Mouse (Mus musculus): Measurements from ENCODE around the gene Armh2. TPM values are rescaled to one million over a fixed set of nuclear protein-coding genes. Genes with fewer than 3 reads are reported as not detected.
"Not testable (repeated sequence)": the region's sequence is repeated elsewhere in the genome, so short reads cannot be mapped to it uniquely, and the experiment has no call there.

Gene Armh2
- polyA plus RNA-seq, 1 experiment from 2014 or later, result not detected

GRCm38 (mm10) chr13:24767809-24768208 is 26.8 kb downstream of the Armh2 start:
- ATAC-seq (ENCODE audit: low FRiP score); H3K27me3 ChIP-seq (ENCODE audit: control insufficient read depth, insufficient read depth, low read length); H3K36me3 ChIP-seq (replicated peaks; ENCODE audit: control insufficient read depth, insufficient read depth); H3K4me1 ChIP-seq (replicated peaks; ENCODE audit: control insufficient read depth, insufficient read depth, low read length); H3K4me2 ChIP-seq (replicated peaks); H3K4me3 ChIP-seq (replicated peaks; ENCODE audit: low read length); H3K9ac ChIP-seq; H3K27ac ChIP-seq; DNase-seq (ENCODE audit: low spot score); H3K9me3 ChIP-seq (ENCODE audit: control insufficient read depth, low read length): not testable (repeated sequence)
- WGBS, result 85% methylated on average over 4 of the region's 4 CpGs

GRCm38 (mm10) chr13:24771482-24771881 is 30.4 kb downstream of the Armh2 start:
- not testable (repeated sequence) for H3K4me3 ChIP-seq (replicated peaks; ENCODE audit: low read length); H3K27me3 ChIP-seq (ENCODE audit: control insufficient read depth, insufficient read depth, low read length); H3K4me2 ChIP-seq (replicated peaks); DNase-seq (ENCODE audit: low spot score); H3K27ac ChIP-seq; H3K4me1 ChIP-seq (replicated peaks; ENCODE audit: control insufficient read depth, insufficient read depth, low read length); H3K36me3 ChIP-seq (replicated peaks; ENCODE audit: control insufficient read depth, insufficient read depth); H3K9ac ChIP-seq; ATAC-seq (ENCODE audit: low FRiP score); H3K9me3 ChIP-seq (ENCODE audit: control insufficient read depth, low read length)
- 97% methylated on average over 9 of the region's 10 CpGs for WGBS

- DNase-seq (ENCODE audit: low spot score) (peak; percentile 72), ATAC-seq (ENCODE audit: low FRiP score) (no peak)
- Histone ChIP-seq H3K27me3 (ENCODE audit: control insufficient read depth, insufficient read depth, low read length) (no peaks in the 10 kb centered on the region), H3K9ac (no peak overlapping the region), H3K36me3 (replicated peaks; ENCODE audit: control insufficient read depth, insufficient read depth) (no peaks in the 10 kb centered on the region), H3K4me2 (replicated peaks) (no peak overlapping the region), H3K4me1 (replicated peaks; ENCODE audit: control insufficient read depth, insufficient read depth, low read length) (no peaks in the 10 kb centered on the region), H3K27ac (no peak overlapping the region), H3K4me3 (replicated peaks; ENCODE audit: low read length) (no peak overlapping the region), H3K9me3 (ENCODE audit: control insufficient read depth, low read length) (no peaks in the 10 kb centered on the region)
- 57% methylated on average over 7 of the region's 7 CpGs for WGBS
These were observed 35.3 kb downstream of the Armh2 start for GRCm38 (mm10) chr13:24776146-24776844.

- no peak overlapping the region for H3K27ac ChIP-seq
- WGBS, result 85% methylated on average over 2 of the region's 2 CpGs
- 0 out of 2 replicates have a peak, but pooled peaks cover 4% of the 10 kb centered on the region for H3K4me1 ChIP-seq (replicated peaks; ENCODE audit: control insufficient read depth, insufficient read depth, low read length)
- no peak overlapping the region for H3K4me3 ChIP-seq (replicated peaks; ENCODE audit: low read length)
- H3K27me3 ChIP-seq (ENCODE audit: control insufficient read depth, insufficient read depth, low read length), result no peaks in the 10 kb centered on the region
- no peaks in the 10 kb centered on the region for H3K36me3 ChIP-seq (replicated peaks; ENCODE audit: control insufficient read depth, insufficient read depth)
- no peak overlapping the region for H3K4me2 ChIP-seq (replicated peaks)
- ATAC-seq (ENCODE audit: low FRiP score), result no peak
- H3K9ac ChIP-seq, result no peak overlapping the region
- no peak for DNase-seq (ENCODE audit: low spot score)
- H3K9me3 ChIP-seq (ENCODE audit: control insufficient read depth, low read length), result no peaks in the 10 kb centered on the region
These were observed 37.0 kb downstream of the Armh2 start for GRCm38 (mm10) chr13:24778026-24778425.

DNA sequence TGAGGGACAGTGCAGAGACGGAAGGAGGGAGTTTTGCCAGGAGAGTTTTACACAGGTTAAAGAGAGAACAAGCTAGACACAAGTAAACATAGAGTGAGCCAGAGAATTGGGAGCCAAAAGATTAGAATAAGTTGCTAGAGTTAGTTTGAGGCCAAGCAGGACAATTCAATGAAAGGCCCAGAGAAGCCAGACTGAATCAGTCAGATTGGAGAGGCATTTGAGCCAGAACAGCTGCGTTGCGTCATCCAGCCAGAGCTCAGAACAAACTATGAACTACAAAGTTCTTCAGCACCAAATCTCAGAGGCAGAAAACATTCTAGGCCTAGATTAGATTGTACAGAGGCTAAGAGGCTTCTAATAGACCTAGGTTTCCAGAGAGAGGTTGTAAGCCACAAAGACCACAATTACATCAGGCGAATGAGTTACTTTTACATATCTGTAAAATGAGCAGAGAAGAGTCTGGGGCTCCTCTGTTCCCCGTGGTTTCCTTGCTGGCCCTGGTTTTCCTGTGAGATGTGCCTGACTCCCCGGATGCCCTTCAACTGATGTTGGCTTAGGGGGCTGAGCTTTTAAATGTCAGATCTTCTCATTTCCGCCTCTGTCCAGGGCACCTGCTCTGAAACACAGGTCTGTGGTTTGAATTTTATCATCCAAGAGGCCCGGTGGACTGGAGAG is 37.8 kb downstream of the Armh2 start:
- DNase-seq (ENCODE audit: low spot score) (no peak), ATAC-seq (ENCODE audit: low FRiP score) (no peak)
- H3K4me1 ChIP-seq (replicated peaks; ENCODE audit: control insufficient read depth, insufficient read depth, low read length), result 0 out of 2 replicates have a peak, but pooled peaks cover 4% of the 10 kb centered on the region
- H3K9ac ChIP-seq, result no peak overlapping the region
- no peaks in the 10 kb centered on the region for H3K36me3 ChIP-seq (replicated peaks; ENCODE audit: control insufficient read depth, insufficient read depth)
- WGBS, result 88% methylated on average over 8 of the region's 8 CpGs
- H3K27me3 ChIP-seq (ENCODE audit: control insufficient read depth, insufficient read depth, low read length), result no peaks in the 10 kb centered on the region
- no peaks in the 10 kb centered on the region for H3K9me3 ChIP-seq (ENCODE audit: control insufficient read depth, low read length)
- no peak overlapping the region for H3K4me3 ChIP-seq (replicated peaks; ENCODE audit: low read length)
- no peak overlapping the region for H3K4me2 ChIP-seq (replicated peaks)
- H3K27ac ChIP-seq, result no peak overlapping the region

- Histone ChIP-seq H3K4me2 (replicated peaks) (no peak overlapping the region), H3K9ac (no peak overlapping the region), H3K27me3 (ENCODE audit: control insufficient read depth, insufficient read depth, low read length) (no peaks in the 10 kb centered on the region), H3K9me3 (ENCODE audit: control insufficient read depth, low read length) (no peaks in the 10 kb centered on the region), H3K27ac (no peak overlapping the region), H3K4me3 (replicated peaks; ENCODE audit: low read length) (no peak overlapping the region), H3K4me1 (replicated peaks; ENCODE audit: control insufficient read depth, insufficient read depth, low read length) (0 out of 2 replicates have a peak, but pooled peaks cover 4% of the 10 kb centered on the region), H3K36me3 (replicated peaks; ENCODE audit: control insufficient read depth, insufficient read depth) (no peaks in the 10 kb centered on the region)
- 58% methylated on average over 5 of the region's 5 CpGs for WGBS
- ATAC-seq (ENCODE audit: low FRiP score), result no peak
- no peak for DNase-seq (ENCODE audit: low spot score)
These were observed 40.9 kb downstream of the Armh2 start for GRCm38 (mm10) chr13:24781916-24782315.

DNA sequence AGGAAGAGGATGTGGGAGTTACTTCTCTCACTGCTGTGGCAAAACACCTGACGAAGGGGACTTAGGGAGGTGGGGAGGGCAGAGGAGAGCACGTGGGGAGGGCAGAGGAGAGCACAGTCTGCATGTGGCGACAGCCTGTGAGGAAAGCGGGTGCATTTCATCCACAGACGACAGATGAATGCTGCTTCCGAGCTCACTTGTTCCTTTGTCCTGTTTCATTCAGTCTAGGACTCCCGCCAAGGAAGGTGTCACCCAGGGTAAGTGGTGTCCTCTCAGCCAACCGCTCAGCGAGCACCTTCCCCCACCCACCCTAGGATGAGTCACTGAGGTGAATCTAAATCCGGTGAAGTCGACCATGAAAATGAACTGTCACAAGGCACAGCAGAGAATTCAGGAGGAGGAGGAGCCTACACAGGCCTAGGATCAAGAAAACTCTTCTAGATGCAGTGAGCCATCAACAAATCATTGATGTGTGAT is 45.0 kb downstream of the Armh2 start:
- WGBS, result 49% methylated on average over 11 of the region's 11 CpGs
- Histone ChIP-seq H3K9ac (no peak overlapping the region), H3K4me1 (replicated peaks; ENCODE audit: control insufficient read depth, insufficient read depth, low read length) (0 out of 2 replicates have a peak, but pooled peaks cover 4% of the 10 kb centered on the region), H3K4me3 (replicated peaks; ENCODE audit: low read length) (no peak overlapping the region), H3K4me2 (replicated peaks) (no peak overlapping the region), H3K9me3 (ENCODE audit: control insufficient read depth, low read length) (no peaks in the 10 kb centered on the region), H3K27me3 (ENCODE audit: control insufficient read depth, insufficient read depth, low read length) (no peaks in the 10 kb centered on the region), H3K27ac (no peak overlapping the region), H3K36me3 (replicated peaks; ENCODE audit: control insufficient read depth, insufficient read depth) (no peaks in the 10 kb centered on the region)
- DNase-seq (ENCODE audit: low spot score) (no peak), ATAC-seq (ENCODE audit: low FRiP score) (no peak)

DNA sequence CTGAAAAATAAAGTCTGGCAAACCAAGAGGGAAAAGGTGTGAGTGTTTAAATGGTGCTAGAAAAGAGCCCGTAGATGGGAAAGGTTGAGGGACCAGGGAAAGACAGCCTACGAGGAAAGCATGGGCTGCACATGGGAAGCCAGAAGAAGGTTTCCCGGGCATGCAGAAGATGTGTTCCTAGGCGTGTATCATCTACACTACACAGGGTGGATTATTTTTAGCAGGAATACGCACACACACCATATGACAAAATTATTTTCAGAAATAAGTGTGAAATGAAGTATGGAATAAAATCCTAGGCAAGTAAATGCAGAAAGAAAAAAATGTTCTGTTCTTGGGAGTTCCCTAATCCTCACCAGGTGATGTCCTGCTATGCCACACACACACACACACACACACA is 46.4 kb downstream of the Armh2 start:
- H3K4me3 ChIP-seq (replicated peaks; ENCODE audit: low read length), result no peak overlapping the region
- WGBS, result 91% methylated on average over 5 of the region's 5 CpGs
- no peak overlapping the region for H3K27ac ChIP-seq
- no peaks in the 10 kb centered on the region for H3K36me3 ChIP-seq (replicated peaks; ENCODE audit: control insufficient read depth, insufficient read depth)
- no peaks in the 10 kb centered on the region for H3K4me1 ChIP-seq (replicated peaks; ENCODE audit: control insufficient read depth, insufficient read depth, low read length)
- DNase-seq (ENCODE audit: low spot score) (no peak), ATAC-seq (ENCODE audit: low FRiP score) (no peak)
- no peaks in the 10 kb centered on the region for H3K9me3 ChIP-seq (ENCODE audit: control insufficient read depth, low read length)
- no peak overlapping the region for H3K9ac ChIP-seq
- H3K27me3 ChIP-seq (ENCODE audit: control insufficient read depth, insufficient read depth, low read length), result no peaks in the 10 kb centered on the region
- H3K4me2 ChIP-seq (replicated peaks), result no peak overlapping the region

GRCm38 (mm10) chr13:24791349-24791748 is 50.3 kb downstream of the Armh2 start:
- Histone ChIP-seq H3K9ac (no peak overlapping the region), H3K27ac (no peak overlapping the region)
- whole genome bisulfite sequencing, result 73% methylated on average over 2 of the region's 2 CpGs

More at GRCm38 (mm10) chr13:24791349-24791748, 50.3 kb downstream of the Armh2 start:
- no peak for ATAC-seq (ENCODE audit: low FRiP score)
- H3K9me3 ChIP-seq (ENCODE audit: control insufficient read depth, low read length), result no peaks in the 10 kb centered on the region
- H3K4me3 ChIP-seq (replicated peaks; ENCODE audit: low read length), result no peak overlapping the region
- H3K4me1 ChIP-seq (replicated peaks; ENCODE audit: control insufficient read depth, insufficient read depth, low read length), result no peaks in the 10 kb centered on the region
- no peak overlapping the region for H3K4me2 ChIP-seq (replicated peaks)
- H3K27me3 ChIP-seq (ENCODE audit: control insufficient read depth, insufficient read depth, low read length), result no peaks in the 10 kb centered on the region
- no peaks in the 10 kb centered on the region for H3K36me3 ChIP-seq (replicated peaks; ENCODE audit: control insufficient read depth, insufficient read depth)
- no peak for DNase-seq (ENCODE audit: low spot score)
